Mouse (Mus musculus) midbrain, embryonic 16.5 days (tissue): ENCODE results near the gene Gsto1. TPM values are rescaled to one million over a fixed set of nuclear protein-coding genes. Genes with fewer than 3 reads are reported as not detected.
A peak's percentile ranks its signal among the peaks of the same experiment; 100 is the strongest.
"Not testable (repeated sequence)": the region's sequence is repeated elsewhere in the genome, so short reads cannot be mapped to it uniquely, and the experiment has no call there.

ENCODE experiments used
- ATAC-seq: fragments of 200-750 bp; cut with Nextera tagmentation; 2 replicates; pipeline ENCODE4 v1.8.0; 2017; ENCODE audit warnings: moderate TSS enrichment
- H3K27ac ChIP-seq: fragments of 300-500 bp; sonication (generic); 2 replicates; pipeline ENCODE4 v1.5.1; 2014; ENCODE audit warnings: mild to moderate bottlenecking, low read length, mixed read lengths
- H3K27me3 ChIP-seq: fragments of 300-500 bp; sonication (generic); 2 replicates; pipeline ENCODE4 v1.6.1; 2014; ENCODE audit warnings: low read depth, low read length, mixed read lengths; ENCODE audit not compliant: control insufficient read depth, insufficient read depth
- H3K36me3 ChIP-seq: fragments of 300-500 bp; sonication (generic); 2 replicates; pipeline ENCODE4 v1.6.1; 2014; ENCODE audit warnings: mild to moderate bottlenecking, low read length, moderate library complexity, mixed read lengths; ENCODE audit not compliant: control insufficient read depth, insufficient read depth
- H3K4me1 ChIP-seq: fragments of 300-500 bp; sonication (generic); 2 replicates; pipeline ENCODE4 v1.6.1; 2014; ENCODE audit warnings: mild to moderate bottlenecking, low read length, mixed read lengths; ENCODE audit not compliant: control insufficient read depth, insufficient read depth
- H3K4me2 ChIP-seq: fragments of 300-500 bp; sonication (generic); 2 replicates; pipeline ENCODE4 v1.6.1; 2014; ENCODE audit warnings: mild to moderate bottlenecking, low read length, mixed read lengths
- H3K4me3 ChIP-seq: fragments of 300-500 bp; sonication (generic); 2 replicates; pipeline ENCODE4 v1.5.1; 2014; ENCODE audit warnings: low read depth, mild to moderate bottlenecking, low read length, moderate library complexity, mixed read lengths
- H3K9ac ChIP-seq: fragments of 300-500 bp; sonication (generic); 2 replicates; pipeline ENCODE4 v1.6.1; 2014; ENCODE audit warnings: low read depth, low read length, mixed read lengths
- H3K9me3 ChIP-seq: fragments of 300-500 bp; sonication (generic); replicated peaks from 2 replicates; pipeline ENCODE4 v1.6.1; 2014; ENCODE audit warnings: mild to moderate bottlenecking, low read length, mixed read lengths; ENCODE audit not compliant: control insufficient read depth, poor library complexity, severe bottlenecking
- WGBS: fragments of 180-500 bp; shearing (Covaris S2); extraction: QIAGEN DNeasy Blood & Tissue Kit; methylation state at CpG from one replicate; pipeline ENCODE4 v1.1.7; 2014; 5-methylcytosine and 5-hydroxymethylcytosine counted together
- polyA plus RNA-seq: library from polyadenylated mRNA; unstranded; fragments of >200 nt; fragmentation: Nextera tagmentation; extraction: Ambion mirVana; gene quantifications from 2 replicates; pipeline ENCODE4 v1.2.1, GENCODE M21; 2015

Gsto1 gene
- polyA plus RNA-seq, 1 experiment from 2014 or later: 155 TPM

DNA sequence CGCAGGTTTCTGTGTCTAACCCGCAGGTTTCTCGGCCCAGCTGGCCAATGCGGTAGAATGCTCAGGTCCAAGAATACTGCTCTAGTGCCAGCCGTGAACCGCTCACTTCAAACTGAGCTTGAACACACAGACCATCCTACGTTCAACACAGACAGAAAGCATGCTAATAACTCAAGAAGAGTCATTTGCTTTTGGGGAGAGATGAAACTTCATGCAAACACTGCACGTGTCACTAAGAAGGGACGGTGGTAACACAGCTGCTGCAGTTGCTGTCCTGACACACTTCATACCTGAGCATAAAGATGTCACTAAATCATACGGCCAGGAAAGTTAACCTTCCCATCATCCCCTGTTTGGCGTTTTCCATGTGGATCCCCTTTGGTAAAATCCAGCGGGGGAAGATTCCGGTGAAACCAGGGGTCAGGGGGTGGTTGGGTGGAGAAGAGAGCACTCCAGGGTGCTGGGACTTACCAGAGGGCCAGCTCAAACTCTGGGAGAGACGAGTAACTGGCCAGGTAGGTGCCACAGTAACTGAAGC, 24.8 kb upstream of the Gsto1 start:
- Histone ChIP-seq H3K4me1 (no peaks in the 10 kb centered on the region), H3K4me3 (no peak overlapping the region), H3K27me3 (no peaks in the 10 kb centered on the region), H3K27ac (no peak overlapping the region), H3K9me3 (no peaks in the 10 kb centered on the region), H3K4me2 (no peak overlapping the region), H3K9ac (no peak overlapping the region), H3K36me3 (no peaks in the 10 kb centered on the region)
- 89% methylated on average over 14 of the region's 14 CpGs for WGBS
- ATAC-seq: no peak

GRCm38 (mm10) chr19:47831111-47831510, 23.7 kb upstream of the Gsto1 start:
- Histone ChIP-seq H3K9me3 (no peaks in the 10 kb centered on the region), H3K4me1 (no peaks in the 10 kb centered on the region), H3K9ac (no peak overlapping the region), H3K36me3 (no peaks in the 10 kb centered on the region), H3K4me2 (no peak overlapping the region), H3K27ac (no peak overlapping the region), H3K27me3 (no peaks in the 10 kb centered on the region), H3K4me3 (no peak overlapping the region)
- 97% methylated on average over 8 of the region's 8 CpGs for WGBS
- no peak for ATAC-seq

- Histone ChIP-seq H3K36me3 (no peaks in the 10 kb centered on the region), H3K4me3 (no peak overlapping the region), H3K9me3 (no peaks in the 10 kb centered on the region), H3K27me3 (no peaks in the 10 kb centered on the region), H3K27ac (no peak overlapping the region), H3K4me2 (no peak overlapping the region), H3K9ac (no peak overlapping the region), H3K4me1 (0 out of 2 replicates have a peak, but pooled peaks cover 3% of the 10 kb centered on the region)
- 87% methylated on average over 16 of the region's 16 CpGs for WGBS
- no peak for ATAC-seq
Observed at GRCm38 (mm10) chr19:47832316-47832715, 22.5 kb upstream of the Gsto1 start.

GRCm38 (mm10) chr19:47834614-47835013, 20.2 kb upstream of the Gsto1 start:
- H3K27me3 ChIP-seq: peaks cover 3% of the 10 kb centered on the region
- no peak overlapping the region for H3K27ac ChIP-seq
- H3K9ac ChIP-seq: no peak overlapping the region
- H3K4me1 ChIP-seq: 0 out of 2 replicates have a peak, but pooled peaks cover 5% of the 10 kb centered on the region
- ATAC-seq: no peak
- no peak overlapping the region for H3K4me3 ChIP-seq
- H3K4me2 ChIP-seq: no peak overlapping the region
- no peaks in the 10 kb centered on the region for H3K36me3 ChIP-seq
- WGBS: 92% methylated on average over 5 of the region's 5 CpGs
- no peaks in the 10 kb centered on the region for H3K9me3 ChIP-seq

DNA sequence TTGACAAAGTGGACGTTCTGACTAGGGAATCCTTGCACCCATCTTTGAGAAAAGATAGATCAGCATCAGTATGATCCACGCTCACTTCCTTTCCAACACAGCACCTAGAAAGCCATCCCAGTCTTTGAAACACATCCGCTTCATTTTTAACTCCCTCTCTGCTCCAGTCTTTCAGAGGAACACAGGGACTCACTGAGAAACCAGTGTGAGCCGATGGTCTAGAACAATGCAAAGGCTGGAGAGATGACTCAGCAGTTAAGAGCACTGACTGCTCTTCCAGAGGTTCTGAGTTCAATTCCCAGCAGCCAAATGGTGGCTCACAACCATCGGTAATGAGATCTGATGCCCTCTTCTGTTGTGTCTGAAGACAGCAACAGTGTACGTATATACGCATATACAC, 19.0 kb upstream of the Gsto1 start:
- H3K9me3 ChIP-seq: no peaks in the 10 kb centered on the region
- ATAC-seq: no peak
- peaks cover 3% of the 10 kb centered on the region for H3K27me3 ChIP-seq
- H3K4me2 ChIP-seq: no peak overlapping the region
- no peak overlapping the region for H3K27ac ChIP-seq
- 80% methylated on average over 7 of the region's 7 CpGs for WGBS
- no peak overlapping the region for H3K4me3 ChIP-seq
- H3K36me3 ChIP-seq: no peaks in the 10 kb centered on the region
- 0 out of 2 replicates have a peak, but pooled peaks cover 5% of the 10 kb centered on the region for H3K4me1 ChIP-seq
- H3K9ac ChIP-seq: no peak overlapping the region

DNA sequence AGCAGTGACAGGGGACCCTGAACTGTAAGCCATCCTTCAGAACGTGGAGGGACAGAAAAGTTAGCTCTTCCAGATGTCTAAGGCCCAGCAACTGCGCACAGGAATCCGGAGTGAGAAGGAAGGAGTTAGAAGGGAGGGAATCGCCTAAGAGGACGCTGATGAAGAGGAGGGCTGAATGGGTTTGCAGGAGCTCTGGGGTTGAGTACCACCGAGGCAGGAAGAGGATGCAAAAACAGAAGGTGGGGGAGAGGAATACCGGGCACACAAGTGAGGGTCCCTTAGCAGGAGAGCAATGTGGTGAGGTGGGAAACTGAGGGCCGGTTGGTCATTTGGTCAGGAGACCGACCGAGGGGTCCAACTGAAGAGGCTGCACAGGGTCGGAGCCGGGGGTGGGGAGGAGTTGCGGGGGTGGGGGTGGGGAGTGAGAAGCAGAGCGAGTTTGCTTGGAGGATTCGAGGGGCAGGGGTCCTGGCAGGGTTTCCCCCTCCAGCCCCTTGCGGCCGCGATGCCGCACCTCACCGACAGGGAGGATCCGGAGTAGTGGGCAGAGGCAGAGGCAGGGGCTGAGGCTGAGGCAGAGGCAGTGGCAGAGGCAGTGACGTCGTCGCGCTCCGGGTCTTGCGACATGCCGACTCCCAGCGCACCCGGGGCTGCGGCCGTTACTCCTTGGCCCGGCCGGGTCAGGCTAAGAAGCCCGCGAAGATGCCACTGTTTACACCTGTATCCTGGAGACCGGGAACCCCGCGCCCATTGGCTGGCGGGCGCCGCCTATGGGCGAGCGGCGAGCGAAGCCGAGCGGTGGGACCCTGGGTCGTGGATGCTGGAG, 17.9 kb upstream of the Gsto1 start:
- no peaks in the 10 kb centered on the region for H3K9me3 ChIP-seq
- peak; percentile 94 for ATAC-seq
- peak overlapping the region; percentile 54 for H3K4me3 ChIP-seq
- peaks cover 3% of the 10 kb centered on the region for H3K27me3 ChIP-seq
- H3K27ac ChIP-seq: no peak overlapping the region
- WGBS: 3% methylated on average over 47 of the region's 49 CpGs
- H3K4me2 ChIP-seq: peak overlapping the region; percentile 82
- H3K36me3 ChIP-seq: no peaks in the 10 kb centered on the region
- 0 out of 2 replicates have a peak, but pooled peaks cover 5% of the 10 kb centered on the region for H3K4me1 ChIP-seq
- peak overlapping the region; percentile 56 for H3K9ac ChIP-seq

DNA sequence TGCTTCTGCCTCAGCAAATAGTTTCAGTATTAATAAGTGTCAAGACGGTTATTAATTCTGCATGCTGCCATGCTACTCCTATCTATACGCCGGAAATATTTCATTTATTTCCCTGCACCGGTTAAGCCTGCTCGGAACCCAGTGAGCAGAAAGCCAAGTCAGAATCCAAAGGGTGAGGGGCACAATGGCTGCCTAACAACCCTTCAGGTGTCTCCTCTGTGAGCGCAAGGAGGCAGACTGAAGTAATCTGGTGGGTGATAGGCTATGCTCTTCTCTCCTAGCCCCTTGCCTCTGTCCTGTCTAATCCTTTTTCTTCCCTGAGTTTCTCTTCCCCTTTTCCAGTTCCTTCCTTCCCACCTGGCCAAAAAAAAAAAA, 17.3 kb upstream of the Gsto1 start:
- H3K27me3 ChIP-seq: peaks cover 3% of the 10 kb centered on the region
- H3K27ac ChIP-seq: no peak overlapping the region
- 0 out of 2 replicates have a peak, but pooled peaks have one; percentile 57 for ATAC-seq
- WGBS: 0% methylated on average over 6 of the region's 6 CpGs
- H3K4me3 ChIP-seq: peak overlapping the region; percentile 54
- H3K4me2 ChIP-seq: peak overlapping the region; percentile 82
- H3K36me3 ChIP-seq: no peaks in the 10 kb centered on the region
- H3K4me1 ChIP-seq: 0 out of 2 replicates have a peak, but pooled peaks cover 5% of the 10 kb centered on the region
- peak overlapping the region; percentile 56 for H3K9ac ChIP-seq
- H3K9me3 ChIP-seq: no peaks in the 10 kb centered on the region

- H3K27ac ChIP-seq, H3K4me2 ChIP-seq, H3K4me1 ChIP-seq, ATAC-seq, H3K27me3 ChIP-seq, H3K36me3 ChIP-seq, H3K9me3 ChIP-seq, H3K9ac ChIP-seq, H3K4me3 ChIP-seq: not testable (repeated sequence)
- 82% methylated on average over 13 of the region's 15 CpGs for WGBS
Observed at GRCm38 (mm10) chr19:47841234-47841633, 13.5 kb upstream of the Gsto1 start.

GRCm38 (mm10) chr19:47849735-47850134, 5.0 kb upstream of the Gsto1 start:
- no peak for ATAC-seq
- Histone ChIP-seq H3K27me3 (no peaks in the 10 kb centered on the region), H3K4me1 (peaks cover 6% of the 10 kb centered on the region), H3K4me2 (no peak overlapping the region), H3K27ac (no peak overlapping the region), H3K4me3 (no peak overlapping the region), H3K9ac (no peak overlapping the region), H3K9me3 (no peaks in the 10 kb centered on the region), H3K36me3 (no peaks in the 10 kb centered on the region)
- WGBS: 85% methylated on average over 3 of the region's 3 CpGs
